Mouse (Mus musculus): Measurements from ENCODE around the gene Gm47289. TPM values are rescaled to one million over a fixed set of nuclear protein-coding genes. Genes with fewer than 3 reads are reported as not detected.

Gene Gm47289
- polyA plus RNA-seq, 1 experiment from 2014 or later = not detected

GRCm38 (mm10) chr9:119167608-119168007 is 8.6 kb downstream of the Gm47289 start:
- Histone ChIP-seq H3K4me2 (replicated peaks) (no peak overlapping the region), H3K4me1 (no peaks in the 10 kb centered on the region), H3K27ac (no peak overlapping the region), H3K9me3 (replicated peaks) (no peaks in the 10 kb centered on the region), H3K36me3 (no peaks in the 10 kb centered on the region), H3K4me3 (no peak overlapping the region), H3K27me3 (no peaks in the 10 kb centered on the region), H3K9ac (no peak overlapping the region)
- ATAC-seq (ENCODE audit: low FRiP score) = no peak
- 91% methylated on average over 2 of the region's 2 CpGs for WGBS

- H3K9me3 ChIP-seq (replicated peaks) = no peaks in the 10 kb centered on the region
- H3K4me1 ChIP-seq = 0 out of 2 replicates have a peak, but pooled peaks cover 3% of the 10 kb centered on the region
- H3K9ac ChIP-seq = no peak overlapping the region
- H3K27me3 ChIP-seq = no peaks in the 10 kb centered on the region
- no peak overlapping the region for H3K27ac ChIP-seq
- WGBS = 91% methylated on average over 11 of the region's 11 CpGs
- H3K4me2 ChIP-seq (replicated peaks) = no peak overlapping the region
- no peaks in the 10 kb centered on the region for H3K36me3 ChIP-seq
- no peak for ATAC-seq (ENCODE audit: low FRiP score)
- no peak overlapping the region for H3K4me3 ChIP-seq
These were observed 20.3 kb downstream of the Gm47289 start for GRCm38 (mm10) chr9:119179292-119179691.

GRCm38 (mm10) chr9:119181241-119181728 is 22.3 kb downstream of the Gm47289 start:
- Histone ChIP-seq H3K9me3 (replicated peaks) (no peaks in the 10 kb centered on the region), H3K4me3 (no peak overlapping the region), H3K27me3 (no peaks in the 10 kb centered on the region), H3K4me2 (replicated peaks) (no peak overlapping the region), H3K27ac (no peak overlapping the region), H3K36me3 (no peaks in the 10 kb centered on the region), H3K4me1 (0 out of 2 replicates have a peak, but pooled peaks cover 3% of the 10 kb centered on the region), H3K9ac (no peak overlapping the region)
- ATAC-seq (ENCODE audit: low FRiP score) = no peak
- WGBS = 56% methylated on average over 3 of the region's 3 CpGs

GRCm38 (mm10) chr9:119192202-119192990 is 33.4 kb downstream of the Gm47289 start:
- Histone ChIP-seq H3K9ac (no peak overlapping the region), H3K4me1 (no peaks in the 10 kb centered on the region), H3K36me3 (no peaks in the 10 kb centered on the region), H3K27me3 (no peaks in the 10 kb centered on the region), H3K27ac (no peak overlapping the region), H3K9me3 (replicated peaks) (no peaks in the 10 kb centered on the region), H3K4me3 (no peak overlapping the region), H3K4me2 (replicated peaks) (no peak overlapping the region)
- ATAC-seq (ENCODE audit: low FRiP score) = no peak
- WGBS = 35% methylated on average over 11 of the region's 11 CpGs

- 89% methylated on average over 10 of the region's 10 CpGs for WGBS
- Histone ChIP-seq H3K9me3 (replicated peaks) (peaks cover under 1% of the 10 kb centered on the region; the same call in 1 of the 2 replicates), H3K27ac (no peak overlapping the region), H3K27me3 (no peaks in the 10 kb centered on the region), H3K4me1 (no peaks in the 10 kb centered on the region), H3K4me2 (replicated peaks) (no peak overlapping the region), H3K9ac (no peak overlapping the region), H3K4me3 (no peak overlapping the region), H3K36me3 (no peaks in the 10 kb centered on the region)
- no peak for ATAC-seq (ENCODE audit: low FRiP score)
These were observed 40.3 kb downstream of the Gm47289 start for GRCm38 (mm10) chr9:119199151-119199861.

- H3K9ac ChIP-seq = no peak overlapping the region
- H3K4me3 ChIP-seq = no peak overlapping the region
- H3K4me1 ChIP-seq = no peaks in the 10 kb centered on the region
- H3K4me2 ChIP-seq (replicated peaks) = no peak overlapping the region
- ATAC-seq (ENCODE audit: low FRiP score) = no peak
- H3K27me3 ChIP-seq = no peaks in the 10 kb centered on the region
- WGBS = 82% methylated on average over 5 of the region's 5 CpGs
- peaks cover 5% of the 10 kb centered on the region; the same call in 1 of the 2 replicates for H3K9me3 ChIP-seq (replicated peaks)
- no peaks in the 10 kb centered on the region for H3K36me3 ChIP-seq
- H3K27ac ChIP-seq = no peak overlapping the region
These were observed 42.7 kb downstream of the Gm47289 start for GRCm38 (mm10) chr9:119201653-119202052.

GRCm38 (mm10) chr9:119203617-119204016 is 44.7 kb downstream of the Gm47289 start:
- H3K4me3 ChIP-seq = no peak overlapping the region
- ATAC-seq (ENCODE audit: low FRiP score) = no peak
- WGBS = 99% methylated on average over 9 of the region's 9 CpGs
- H3K9ac ChIP-seq = no peak overlapping the region
- no peaks in the 10 kb centered on the region for H3K4me1 ChIP-seq
- H3K27ac ChIP-seq = no peak overlapping the region
- H3K27me3 ChIP-seq = no peaks in the 10 kb centered on the region
- no peaks in the 10 kb centered on the region for H3K36me3 ChIP-seq
- H3K4me2 ChIP-seq (replicated peaks) = no peak overlapping the region
- H3K9me3 ChIP-seq (replicated peaks) = peaks cover 5% of the 10 kb centered on the region; the same call in 1 of the 2 replicates

- H3K9me3 ChIP-seq (replicated peaks) = peaks cover 5% of the 10 kb centered on the region; the same call in 1 of the 2 replicates
- H3K36me3 ChIP-seq = no peaks in the 10 kb centered on the region
- no peak for ATAC-seq (ENCODE audit: low FRiP score)
- WGBS = 94% methylated on average over 5 of the region's 5 CpGs
- no peak overlapping the region for H3K27ac ChIP-seq
- no peak overlapping the region for H3K4me2 ChIP-seq (replicated peaks)
- no peak overlapping the region for H3K4me3 ChIP-seq
- no peak overlapping the region for H3K9ac ChIP-seq
- H3K4me1 ChIP-seq = no peaks in the 10 kb centered on the region
- H3K27me3 ChIP-seq = no peaks in the 10 kb centered on the region
These were observed 46.8 kb downstream of the Gm47289 start for GRCm38 (mm10) chr9:119205756-119206155.

GRCm38 (mm10) chr9:119206666-119207065 is 47.7 kb downstream of the Gm47289 start:
- no peak for ATAC-seq (ENCODE audit: low FRiP score)

GRCm38 (mm10) chr9:119207113-119207512 is 48.2 kb downstream of the Gm47289 start:
- H3K4me1 ChIP-seq = no peaks in the 10 kb centered on the region
- H3K36me3 ChIP-seq = no peaks in the 10 kb centered on the region
- no peak overlapping the region for H3K4me3 ChIP-seq
- 80% methylated on average over 4 of the region's 4 CpGs for WGBS
- no peak overlapping the region for H3K9ac ChIP-seq
- no peak overlapping the region for H3K4me2 ChIP-seq (replicated peaks)
- H3K27me3 ChIP-seq = no peaks in the 10 kb centered on the region
- ATAC-seq (ENCODE audit: low FRiP score) = no peak
- H3K9me3 ChIP-seq (replicated peaks) = peaks cover 5% of the 10 kb centered on the region; the same call in 1 of the 2 replicates
- H3K27ac ChIP-seq = no peak overlapping the region

More at GRCm38 (mm10) chr9:119206666-119207065, 47.7 kb downstream of the Gm47289 start:
- Histone ChIP-seq H3K27me3 (no peaks in the 10 kb centered on the region), H3K4me2 (replicated peaks) (no peak overlapping the region), H3K27ac (no peak overlapping the region), H3K9ac (no peak overlapping the region), H3K4me3 (no peak overlapping the region), H3K36me3 (no peaks in the 10 kb centered on the region), H3K4me1 (no peaks in the 10 kb centered on the region), H3K9me3 (replicated peaks) (peaks cover 5% of the 10 kb centered on the region; the same call in 1 of the 2 replicates)
- WGBS = 86% methylated on average over 2 of the region's 2 CpGs

- no peaks in the 10 kb centered on the region for H3K4me1 ChIP-seq
- H3K27me3 ChIP-seq = no peaks in the 10 kb centered on the region
- no peaks in the 10 kb centered on the region for H3K36me3 ChIP-seq
- peaks cover 5% of the 10 kb centered on the region; the same call in 1 of the 2 replicates for H3K9me3 ChIP-seq (replicated peaks)
- H3K4me2 ChIP-seq (replicated peaks) = no peak within 1 kb of the TSS
- H3K4me3 ChIP-seq = no peak within 1 kb of the TSS
- no peak within 1 kb of the TSS for H3K27ac ChIP-seq
- 100% methylated on average over 4 of the region's 4 CpGs for WGBS
- no peak for ATAC-seq (ENCODE audit: low FRiP score)
- no peak within 1 kb of the TSS for H3K9ac ChIP-seq
These were observed 50.0 kb downstream of the Gm47289 start, which contains the start of gene Slc22a13 for GRCm38 (mm10) chr9:119208998-119209397. TSS of gene Slc22a13 (minus strand) at chr9:119209098.
